Mouse (Mus musculus): ENCODE measurements around the gene Tubb4a.
"Not testable (repeated sequence)": the region's sequence is repeated elsewhere in the genome, so short reads cannot be mapped to it uniquely, and the experiment has no call there.

Tubb4a gene

DNA sequence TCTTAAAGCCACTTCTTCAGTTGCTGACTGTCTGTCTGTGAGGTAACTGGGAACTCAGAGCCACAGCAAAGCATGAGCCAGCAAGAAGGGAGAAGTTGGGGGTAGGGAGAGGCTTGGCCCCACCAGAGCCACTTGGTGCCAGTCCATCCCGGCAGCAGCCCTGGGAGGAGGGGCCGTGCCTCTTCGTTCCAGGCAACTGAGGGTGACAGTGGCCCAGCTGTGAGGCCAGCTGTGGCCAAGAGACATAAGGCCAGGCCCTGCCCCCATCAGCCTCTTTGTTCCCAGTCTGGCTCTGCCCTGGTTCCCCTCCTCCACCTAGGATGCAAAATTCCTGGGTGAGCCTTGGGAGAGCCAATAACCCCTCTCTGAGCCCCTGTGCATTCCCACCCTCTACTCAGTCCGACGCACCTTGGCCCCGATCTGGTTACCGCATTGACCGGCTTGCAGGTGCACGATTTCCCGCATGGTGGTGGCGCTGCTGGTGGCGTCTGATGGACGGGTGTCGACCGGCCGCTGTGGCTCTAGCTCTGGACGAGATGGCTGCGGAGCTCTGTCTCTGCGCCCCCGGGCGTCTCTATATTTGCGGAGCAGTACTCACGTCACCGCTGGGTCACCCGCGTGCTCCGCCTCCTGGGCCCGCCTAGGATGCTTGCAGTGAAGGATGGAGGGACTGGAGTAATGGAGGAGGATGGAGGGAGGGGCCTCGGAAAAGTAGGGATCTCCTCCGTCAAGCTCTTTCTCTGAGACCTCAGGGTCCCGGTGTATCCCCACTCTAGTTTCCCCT lies at the start of gene Tubb4a:
TSS of gene Tubb4a (minus strand) at position 734 of the 784 bp plus-strand sequence.
- ChIA-PET CTCF (interaction anchor here in 3 of 4 experiments (0.6 to 1.3 kb wide), 5 partner anchors 9 to 95 kb away, joined by 3 to 10 read pairs (median 3); no protein-coding TSS in a partner anchor), POLR2A (interaction anchor here in 3 of 4 experiments (0.8 to 2.2 kb wide), 9 partner anchors 9 to 99 kb away, joined by 3 to 10 read pairs (median 4); partner anchors contain the start of genes Khsrp (in 2 of the 3) and Dennd1c (in 1 of the 3))

DNA sequence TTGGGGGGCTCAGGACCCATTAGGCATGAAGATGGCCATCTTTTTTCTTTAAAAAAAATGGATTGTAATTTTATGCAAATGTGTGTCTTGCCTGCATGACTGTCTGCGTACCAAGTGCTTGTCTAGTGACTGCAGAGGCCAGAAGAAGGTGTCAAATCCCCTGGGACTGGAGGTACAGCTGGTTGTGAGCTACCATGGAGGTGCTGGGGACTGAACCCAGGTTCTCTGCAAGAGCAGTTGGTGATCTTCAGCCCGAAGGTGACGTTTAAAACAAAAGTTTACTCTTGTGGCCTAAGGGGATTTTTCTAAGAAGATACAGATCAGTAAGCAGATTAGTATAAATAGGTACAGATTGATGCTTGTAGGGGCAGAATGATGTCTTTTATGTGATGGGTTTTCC lies 48.1 kb upstream of the Tubb4a start:
- ChIA-PET CTCF (no interaction called here), POLR2A (no interaction called here)

DNA sequence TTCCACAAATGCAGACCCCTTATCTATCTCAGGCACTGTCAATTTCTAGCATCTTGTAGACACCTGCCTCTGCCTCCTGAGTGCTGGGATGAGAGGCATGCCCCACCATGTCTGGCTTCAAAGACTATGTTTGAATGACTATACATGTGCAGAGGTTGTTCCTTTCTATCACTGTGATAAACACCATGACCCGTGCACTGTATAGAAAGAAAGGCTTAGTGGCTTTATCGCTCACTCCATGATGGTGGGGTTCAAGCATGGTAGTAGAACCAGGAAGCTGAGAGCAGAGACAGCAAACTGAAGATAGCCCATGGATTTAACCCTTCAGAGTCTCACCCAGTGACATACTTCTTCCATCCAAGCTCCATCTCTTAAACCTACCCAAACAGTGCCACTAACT lies 47.1 kb upstream of the Tubb4a start:
- ChIA-PET POLR2A (no interaction called here), CTCF (no interaction called here)

DNA sequence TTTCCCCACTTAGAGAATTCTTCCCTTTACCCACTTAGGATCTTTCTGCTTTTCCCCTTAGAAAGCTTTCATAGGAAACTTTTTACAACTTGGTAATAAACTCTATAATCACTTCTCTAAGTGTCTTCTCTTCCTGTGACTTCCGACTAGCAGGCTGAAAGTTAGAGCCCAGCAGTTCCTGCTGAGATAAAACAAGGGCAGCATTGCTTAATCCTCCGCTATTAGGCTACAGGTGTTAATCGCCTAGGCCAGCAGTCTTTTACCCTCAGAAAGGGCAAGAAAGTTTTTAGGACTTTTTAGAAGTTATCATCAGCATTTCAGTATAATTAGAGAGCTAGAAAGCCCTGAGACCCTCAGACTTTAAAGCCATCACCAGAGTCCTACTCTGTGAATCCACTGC lies 46.4 kb upstream of the Tubb4a start:
- CTCF ChIA-PET, result not testable (repeated sequence)

DNA sequence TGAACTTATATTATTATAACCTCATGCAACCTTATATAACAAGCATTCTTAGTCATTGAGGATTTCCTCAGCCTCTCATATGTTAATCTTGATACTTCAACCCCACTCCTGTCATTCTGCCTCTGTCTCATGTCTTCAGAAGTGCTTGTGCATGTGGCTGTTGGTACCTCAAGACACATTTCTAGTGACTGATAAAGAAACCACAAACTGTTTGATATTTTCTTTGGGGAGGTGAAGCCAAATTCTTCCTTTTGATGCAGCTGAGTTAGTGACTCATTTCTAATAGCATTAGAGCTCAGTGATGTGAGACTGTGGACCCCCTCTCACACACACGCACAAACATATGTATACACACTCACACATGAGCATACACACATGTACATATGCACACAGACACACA lies 44.2 kb upstream of the Tubb4a start:
- CTCF ChIA-PET, result interaction anchor here in 2 of 4 experiments (0.6 to 1.2 kb wide), 3 partner anchors 13 to 35 kb away, joined by 3 to 11 read pairs (median 3); no protein-coding TSS in a partner anchor
- POLR2A ChIA-PET, result interaction anchor here in 1 of 4 experiments (1.2 kb wide), 1 partner anchor 10 kb away, joined by 3 read pairs; no protein-coding TSS in a partner anchor

More for the DNA sequence above, 46.4 kb upstream of the Tubb4a start:
- POLR2A ChIA-PET, result not testable (repeated sequence)

DNA sequence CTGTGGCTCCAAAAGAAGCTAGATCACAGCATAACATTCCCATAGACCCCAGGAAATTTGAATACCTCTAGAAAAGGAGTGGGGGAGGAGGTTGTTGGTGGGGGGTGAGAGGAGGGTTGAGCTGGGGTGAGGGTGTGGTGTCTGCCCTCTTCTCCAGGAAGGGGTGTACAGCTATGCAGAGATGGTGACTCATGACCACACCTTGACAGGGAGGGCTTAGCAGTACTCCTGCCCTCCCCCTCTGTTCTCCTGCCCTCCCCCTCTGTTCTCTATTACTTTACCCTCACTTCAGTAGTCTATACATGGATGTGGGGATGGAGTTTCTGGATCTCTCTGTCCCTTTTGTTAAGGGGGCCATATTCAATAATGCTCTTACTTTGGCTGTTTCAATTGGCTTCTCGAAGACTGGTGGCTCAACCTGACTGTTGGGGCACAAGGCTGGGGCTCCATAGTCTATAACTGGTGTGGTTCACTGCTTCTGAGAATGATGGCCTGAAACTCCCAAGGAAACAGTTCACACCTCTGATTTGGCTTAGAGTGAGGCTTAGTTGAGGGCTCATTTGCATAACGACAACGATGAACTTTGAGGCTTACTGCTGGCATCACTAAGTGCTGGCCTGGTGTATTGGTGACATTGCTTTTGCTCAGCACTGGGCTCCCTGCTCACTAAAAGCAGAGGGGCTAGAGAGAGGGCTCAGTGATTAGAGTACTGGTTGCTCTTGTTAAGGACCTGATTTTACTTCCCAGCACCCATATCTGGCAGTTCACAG lies 38.5 kb upstream of the Tubb4a start:
- CTCF ChIA-PET, result interaction anchor here in 2 of 4 experiments (0.5 to 0.7 kb wide), 2 partner anchors 74 to 82 kb away, joined by 4 to 5 read pairs; no protein-coding TSS in a partner anchor

DNA sequence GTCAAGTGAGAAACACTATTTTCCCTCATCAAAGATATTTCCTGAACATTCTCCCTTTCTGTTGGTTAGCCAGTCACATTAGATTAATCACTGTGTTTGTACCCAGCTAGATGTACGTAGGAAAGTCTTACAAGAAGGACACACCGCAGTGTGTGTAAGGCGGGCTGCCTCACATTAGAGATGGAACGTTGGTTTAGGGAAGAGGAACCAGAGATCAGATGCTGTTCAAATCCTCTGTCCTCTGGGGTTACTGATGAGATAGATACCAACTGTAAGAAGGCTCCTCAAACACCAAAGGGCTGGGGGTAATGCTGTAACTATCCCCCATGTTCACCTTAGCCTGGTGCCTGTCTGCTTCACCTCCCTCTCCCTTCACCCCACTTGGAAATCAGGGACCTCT lies 37.2 kb upstream of the Tubb4a start:
- POLR2A ChIA-PET, result interaction anchor here in 1 of 4 experiments (0.6 kb wide), 1 partner anchor 12 kb away, joined by 6 read pairs; no protein-coding TSS in a partner anchor
- CTCF ChIA-PET, result no interaction called here

More for the DNA sequence above, 38.5 kb upstream of the Tubb4a start:
- POLR2A ChIA-PET, result no interaction called here

DNA sequence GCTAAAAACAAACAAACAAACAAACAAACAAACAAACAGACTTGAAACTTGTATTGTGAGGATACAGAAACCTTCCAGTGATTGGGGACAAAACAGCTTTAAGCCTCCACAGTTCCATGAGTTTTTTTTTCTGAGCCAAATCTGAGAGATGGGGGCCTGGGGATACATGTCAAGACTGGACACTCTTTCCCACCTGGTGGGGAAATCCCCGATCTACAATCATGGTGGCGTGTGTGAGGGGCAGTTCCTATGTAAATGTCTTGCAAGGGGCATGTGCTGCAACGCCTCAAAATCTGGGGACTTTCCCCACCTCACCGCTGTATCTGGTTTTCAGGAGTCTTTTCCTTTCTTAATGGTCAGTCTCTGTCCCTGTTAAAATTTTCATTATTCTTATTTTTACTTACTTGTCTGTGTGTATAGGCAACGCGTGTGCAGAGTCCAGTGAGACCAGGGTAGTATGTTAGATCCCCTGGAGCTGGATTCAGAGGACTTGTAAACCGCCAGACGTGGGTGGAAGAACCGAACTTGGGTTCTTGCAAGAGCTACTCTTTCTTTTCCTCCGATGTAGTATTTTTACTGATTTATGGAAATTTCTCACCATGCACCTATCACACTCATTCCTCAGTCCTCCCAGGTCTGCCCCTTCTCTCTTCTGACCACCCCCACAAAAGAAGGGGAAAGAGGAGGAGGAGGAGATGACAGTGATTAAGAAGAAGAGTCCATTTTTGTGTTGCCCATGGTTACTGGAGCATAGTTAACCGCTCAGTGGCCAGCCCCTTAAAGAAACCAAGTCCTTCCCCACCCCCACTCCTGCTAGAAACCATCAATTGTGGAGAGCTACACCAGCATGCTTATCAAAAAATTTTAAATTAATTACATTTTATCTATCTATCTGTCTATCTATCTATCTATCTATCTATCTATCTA lies 35.9 kb upstream of the Tubb4a start:
- ChIA-PET CTCF (interaction anchor here in 1 of 4 experiments (0.7 kb wide), 1 partner anchor 43 kb away, joined by 3 read pairs; no protein-coding TSS in a partner anchor), POLR2A (interaction anchor here in 2 of 4 experiments (0.7 to 1.0 kb wide), 2 partner anchors 17 to 27 kb away, joined by 3 to 4 read pairs; no protein-coding TSS in a partner anchor)

DNA sequence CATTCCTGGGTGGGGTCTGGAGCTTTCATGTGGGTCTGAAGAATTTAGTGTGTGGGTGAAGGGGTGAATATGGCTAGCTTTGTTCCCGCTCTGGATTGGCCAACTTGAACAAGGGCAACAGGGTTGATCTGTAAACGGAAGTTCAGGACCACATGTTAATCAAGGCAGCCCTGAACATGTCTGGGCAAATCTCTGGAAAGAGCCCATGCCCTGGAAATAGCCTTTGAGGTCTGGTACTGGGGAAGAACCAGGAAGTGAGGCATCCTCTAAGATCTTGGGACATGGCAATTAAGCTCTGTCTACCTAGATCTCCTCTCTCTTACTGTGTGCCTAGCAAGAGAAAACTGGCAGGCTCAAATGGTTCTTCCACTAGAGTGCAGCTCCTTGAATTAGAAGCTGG lies 34.3 kb upstream of the Tubb4a start:
- ChIA-PET POLR2A (interaction anchor here in 2 of 4 experiments (0.6 to 2.1 kb wide), 10 partner anchors 9 to 609 kb away, joined by 3 to 13 read pairs (median 3); partner anchors contain the start of genes Khsrp (in 2 of the 2) and Tnfsf9 (in 1 of the 2)), CTCF (interaction anchor here in 1 of 4 experiments (1.3 kb wide), 1 partner anchor 45 kb away, joined by 4 read pairs; no protein-coding TSS in a partner anchor)

DNA sequence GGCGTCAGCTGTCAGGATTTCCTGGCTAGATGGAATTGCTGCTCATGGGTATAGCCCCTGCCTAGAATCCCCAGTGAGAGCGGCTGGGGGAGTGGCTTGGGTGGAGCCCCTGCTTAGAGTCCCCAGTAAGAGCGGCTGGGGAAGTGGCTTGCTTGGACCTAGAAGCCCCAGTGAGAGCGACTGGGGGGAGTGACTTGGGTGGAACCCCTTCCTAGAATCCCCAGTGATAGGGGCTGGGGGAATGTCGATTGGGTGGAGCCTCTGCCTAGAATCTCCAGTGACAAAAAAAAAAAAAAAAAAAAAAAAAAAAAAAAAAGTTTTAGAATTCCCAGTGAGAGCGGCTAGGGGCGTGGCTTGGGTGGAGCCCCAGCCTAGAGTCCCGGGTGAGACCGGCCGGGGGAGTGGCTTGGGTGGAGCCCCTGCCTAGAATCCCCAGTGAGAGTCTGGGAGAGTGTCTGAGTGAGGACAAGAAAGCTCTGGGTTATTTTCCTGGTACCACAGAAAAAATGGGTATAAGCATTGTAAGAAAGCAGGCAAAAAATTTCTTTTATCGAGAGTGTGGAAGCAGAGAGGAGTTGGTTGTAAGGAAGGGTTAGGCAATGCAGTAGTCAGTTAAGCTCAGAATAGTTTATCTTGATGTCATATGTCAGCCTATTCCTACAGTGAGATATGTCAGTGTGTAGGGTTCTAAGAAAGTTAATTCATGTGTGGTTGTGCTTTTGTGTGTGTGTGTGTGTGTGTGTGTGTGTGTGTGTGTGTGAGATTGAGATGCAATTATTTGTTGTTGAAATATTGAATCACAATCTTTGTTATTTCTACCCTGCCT lies 31.2 kb upstream of the Tubb4a start:
- ChIA-PET CTCF (interaction anchor here (0.5 to 0.9 kb wide), 6 partner anchors 13 to 144 kb away, joined by 3 to 8 read pairs (median 3); no protein-coding TSS in a partner anchor), POLR2A (interaction anchor here (0.6 to 1.4 kb wide), 10 partner anchors 9 to 114 kb away, joined by 3 to 10 read pairs (median 4); partner anchors contain the start of gene Khsrp (in 1 of the 4))

DNA sequence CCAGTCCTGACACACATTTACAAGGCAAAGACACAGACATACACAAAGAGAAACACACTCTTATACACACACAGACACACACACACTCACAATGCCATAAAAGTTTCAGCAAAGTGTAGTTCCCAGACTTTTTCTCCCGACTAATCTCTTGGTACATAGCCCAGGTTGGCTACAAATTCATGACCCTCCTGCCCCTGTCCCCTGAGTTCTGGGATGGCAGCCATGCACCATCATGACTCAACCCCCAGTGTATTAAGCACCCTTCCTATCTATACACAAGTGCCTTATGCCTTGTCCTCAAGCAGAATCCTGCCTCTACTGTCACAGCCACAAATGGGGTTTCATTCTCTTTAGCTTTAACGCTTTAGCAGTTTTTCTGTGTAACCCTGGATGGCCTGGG lies 29.2 kb upstream of the Tubb4a start:
- ChIA-PET CTCF (no interaction called here), POLR2A (interaction anchor here in 1 of 4 experiments (0.5 to 1.1 kb wide), 2 partner anchors 50 to 65 kb away, joined by 4 to 5 read pairs; no protein-coding TSS in a partner anchor)

DNA sequence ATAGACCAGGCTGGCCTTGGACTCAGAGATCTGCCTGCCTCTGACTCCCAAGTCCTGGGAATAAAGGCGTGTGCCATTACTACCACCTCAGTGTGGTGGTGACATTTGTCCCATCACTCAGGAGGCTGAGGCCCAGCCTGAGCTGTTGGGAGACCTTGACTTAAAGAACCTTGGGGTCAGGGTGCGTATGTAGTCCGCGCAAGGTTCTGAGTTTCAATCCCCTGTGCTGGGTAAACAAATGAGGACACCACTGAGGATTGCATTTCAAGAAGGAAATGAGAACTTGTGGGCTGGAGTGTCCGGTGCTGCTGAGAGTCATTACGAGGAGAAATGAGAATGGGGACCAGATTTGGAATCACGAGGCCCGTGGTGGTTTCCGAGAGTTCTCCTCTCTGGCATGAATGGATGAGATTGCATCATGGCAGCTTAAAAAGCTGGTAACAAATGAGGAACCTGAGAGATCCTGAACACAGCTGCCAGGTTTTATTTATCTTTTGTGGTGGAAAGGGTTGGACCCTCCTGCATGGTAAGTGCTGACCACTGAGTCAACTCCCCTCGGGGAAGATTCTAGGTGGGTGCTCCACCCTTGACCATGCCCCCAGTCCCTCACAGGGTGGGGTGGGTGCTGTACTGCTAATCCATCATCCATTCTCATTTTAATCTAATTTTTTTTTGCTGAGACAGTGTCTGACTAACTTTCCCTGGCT lies 25.3 kb upstream of the Tubb4a start:
- POLR2A ChIA-PET, result interaction anchor here in 1 of 4 experiments (2.2 kb wide), 1 partner anchor 13 kb away, joined by 7 read pairs; no protein-coding TSS in a partner anchor
- CTCF ChIA-PET, result no interaction called here

DNA sequence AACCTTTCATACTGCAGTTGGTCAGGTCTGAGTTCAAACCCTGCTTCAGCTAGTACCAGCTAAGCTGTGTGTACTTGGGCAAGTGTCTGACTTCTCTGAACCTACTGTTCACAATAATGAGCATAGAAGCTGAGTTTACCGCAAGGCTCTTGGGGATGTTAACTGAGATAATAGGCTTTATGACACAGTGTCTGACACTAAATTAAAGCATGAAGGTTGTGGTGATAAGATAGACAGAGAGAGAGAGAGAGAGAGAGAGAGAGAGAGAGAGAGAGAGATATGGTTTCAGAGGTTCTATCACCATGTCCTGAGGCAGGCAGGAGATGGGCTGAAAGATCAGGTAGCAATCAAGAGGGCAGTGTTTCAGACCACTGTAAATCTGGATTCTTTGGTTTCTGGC lies 22.4 kb upstream of the Tubb4a start:
- POLR2A ChIA-PET, result interaction anchor here in 1 of 4 experiments (0.6 kb wide), 1 partner anchor 232 kb away, joined by 3 read pairs; no protein-coding TSS in a partner anchor

DNA sequence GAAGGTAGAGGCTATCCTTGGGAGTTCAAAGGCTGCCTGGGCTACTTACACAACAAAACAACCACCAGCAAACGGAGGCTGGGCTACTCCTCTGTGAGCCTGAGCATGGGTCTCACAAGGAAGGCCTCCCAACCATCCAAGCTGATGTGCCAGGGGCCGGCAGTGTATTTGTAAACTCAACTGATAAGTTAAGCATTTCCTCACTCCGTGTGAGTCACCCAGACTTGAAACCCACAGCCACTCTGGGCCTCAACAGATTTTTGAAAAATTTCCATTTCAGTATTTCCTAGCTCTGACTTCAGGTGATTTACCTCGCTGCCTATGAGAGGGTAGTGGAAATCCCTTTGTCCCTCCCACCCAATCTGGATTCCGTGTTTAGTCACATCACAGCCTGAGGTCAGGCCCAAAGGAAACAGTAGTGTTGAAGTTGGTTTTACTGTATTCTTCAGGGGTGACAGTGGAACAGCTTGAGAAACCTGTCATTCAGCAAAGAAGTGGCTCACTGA lies 21.1 kb upstream of the Tubb4a start:
- ChIA-PET CTCF (interaction anchor here in 1 of 4 experiments (1.6 kb wide), 1 partner anchor 13 kb away, joined by 3 read pairs; no protein-coding TSS in a partner anchor), POLR2A (no interaction called here)

More for the DNA sequence above, 22.4 kb upstream of the Tubb4a start:
- CTCF ChIA-PET, result no interaction called here

DNA sequence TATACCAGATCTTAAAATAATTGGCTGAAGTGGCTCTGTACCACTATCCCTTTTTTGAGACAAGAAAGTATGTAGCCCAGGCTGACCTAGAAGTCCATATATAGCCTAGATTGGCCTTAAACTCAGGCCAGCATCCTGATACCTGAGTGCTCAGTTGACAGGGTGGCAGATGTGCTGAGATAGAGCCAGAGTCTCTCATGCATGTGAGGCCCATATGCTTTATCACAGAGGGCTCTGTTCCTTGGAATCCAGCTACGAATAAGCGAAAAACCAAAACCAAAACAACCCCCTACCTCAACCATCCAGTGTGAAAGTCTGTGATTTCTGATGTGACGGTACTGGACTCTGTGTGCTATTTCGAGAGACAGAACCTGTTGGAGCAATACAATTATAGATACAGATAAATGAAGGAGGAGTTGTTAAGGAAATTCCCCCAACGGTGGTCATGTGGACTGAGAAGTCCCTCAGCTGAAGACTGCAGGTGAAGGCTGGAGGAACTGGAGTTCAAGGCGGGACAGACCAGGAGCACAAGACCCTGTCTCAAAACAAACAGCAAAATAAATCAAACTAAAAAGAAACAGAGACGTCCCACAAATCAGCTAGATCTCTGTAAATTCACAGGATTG lies 20.6 kb upstream of the Tubb4a start:
- POLR2A ChIA-PET, result interaction anchor here in 2 of 4 experiments (0.6 to 1.1 kb wide), 3 partner anchors 11 to 1963 kb away, joined by 3 to 4 read pairs (median 3); no protein-coding TSS in a partner anchor
- CTCF ChIA-PET, result interaction anchor here in 1 of 4 experiments (1.6 kb wide), 1 partner anchor 12 kb away, joined by 3 read pairs; no protein-coding TSS in a partner anchor

DNA sequence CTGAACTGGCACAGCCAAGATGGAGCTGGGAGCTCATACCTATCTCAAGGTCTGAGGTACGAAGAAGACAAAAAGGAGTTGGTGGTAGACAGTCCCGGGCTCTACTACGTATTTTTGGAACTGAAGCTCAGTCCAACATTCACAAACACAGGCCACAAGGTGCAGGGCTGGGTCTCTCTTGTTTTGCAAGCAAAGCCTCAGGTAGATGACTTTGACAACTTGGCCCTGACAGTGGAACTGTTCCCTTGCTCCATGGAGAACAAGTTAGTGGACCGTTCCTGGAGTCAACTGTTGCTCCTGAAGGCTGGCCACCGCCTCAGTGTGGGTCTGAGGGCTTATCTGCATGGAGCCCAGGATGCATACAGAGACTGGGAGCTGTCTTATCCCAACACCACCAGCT lies 19.5 kb upstream of the Tubb4a start:
- POLR2A ChIA-PET, result interaction anchor here in 2 of 4 experiments (0.7 to 1.2 kb wide), 3 partner anchors 10 to 1096 kb away, joined by 3 to 4 read pairs (median 3); no protein-coding TSS in a partner anchor
- CTCF ChIA-PET, result interaction anchor here in 1 of 4 experiments (0.9 to 1.5 kb wide), 2 partner anchors 60 to 228 kb away, joined by 3 to 7 read pairs; no protein-coding TSS in a partner anchor

Data from embryonic stem cell, embryonic (primary cell).